ENCODE assay signal across 7 mouse cellular contexts in genomic region chr1:192726996-192727624, GRCm38 (mm10). TPM values are rescaled to one million over a fixed set of nuclear protein-coding genes. Genes with fewer than 3 reads are reported as not detected.
DNase-seq lines count a peak whose midpoint lies in the region; ATAC-seq and TF ChIP-seq lines count a peak whose summit lies in the region.

No protein-coding gene starts in this region.

- H3K36me3 ChIP-seq in forebrain, embryonic 16.5 days (ENCODE audit: control insufficient read depth, insufficient read depth), result no peaks in the 10 kb centered on the region
- H3K36me3 ChIP-seq in hindbrain, embryonic 13.5 days, result no peaks in the 10 kb centered on the region
- no peaks in the 10 kb centered on the region for H3K36me3 ChIP-seq in small intestine, adult 2 months (ENCODE audit: control insufficient read depth, insufficient read depth, low read length)

- H3K27ac ChIP-seq in forebrain, embryonic 16.5 days (ENCODE audit: low read length), result no peak overlapping the region
- H3K27ac ChIP-seq in hindbrain, embryonic 13.5 days, result no peak overlapping the region
- no peak overlapping the region for H3K27ac ChIP-seq in small intestine, adult 2 months (ENCODE audit: insufficient read depth, low read depth, low read length)

- H3K4me2 ChIP-seq in forebrain, embryonic 16.5 days (ENCODE audit: low read length), result no peak overlapping the region
- H3K4me2 ChIP-seq in hindbrain, embryonic 13.5 days, result no peak overlapping the region

- peak; percentile 37 for DNase-seq in T-cell, adult 2 months (ENCODE audit: low spot score)
- peak; percentile 67 to 74 for DNase-seq in cerebellum, adult 18-20 months
- peak; percentile 42 to 58 for DNase-seq in left cerebral cortex, postnatal 14 days (ENCODE audit: low spot score in 2 of 2)

- WGBS in forebrain, embryonic 16.5 days, result 61% methylated on average over 11 of the region's 11 CpGs
- 50% methylated on average over 11 of the region's 11 CpGs for WGBS in hindbrain, embryonic 13.5 days
- WGBS in small intestine, adult 2 months, result 54% methylated on average over 11 of the region's 11 CpGs

- ATAC-seq in forebrain, embryonic 16.5 days, result peak; percentile 76
- peak; percentile 84 for ATAC-seq in hindbrain, embryonic 13.5 days (ENCODE audit: low FRiP score)
- peak; percentile 90 for ATAC-seq in megakaryocyte-erythroid progenitor cell, adult 5-6 weeks (replicated peaks; ENCODE audit: low FRiP score, low TSS enrichment, poor library complexity, severe bottlenecking)

- no peaks in the 10 kb centered on the region for H3K27me3 ChIP-seq in forebrain, embryonic 16.5 days (replicated peaks; ENCODE audit: control insufficient read depth, insufficient read depth, low read length)
- no peaks in the 10 kb centered on the region for H3K27me3 ChIP-seq in hindbrain, embryonic 13.5 days
- no peaks in the 10 kb centered on the region for H3K27me3 ChIP-seq in small intestine, adult 2 months (ENCODE audit: control insufficient read depth, insufficient read depth, low read length)

- no peak overlapping the region for H3K4me3 ChIP-seq in forebrain, embryonic 16.5 days (replicated peaks; ENCODE audit: low read length)
- no peak overlapping the region for H3K4me3 ChIP-seq in hindbrain, embryonic 13.5 days
- no peak overlapping the region for H3K4me3 ChIP-seq in small intestine, adult 2 months (ENCODE audit: low read depth, low read length)

- no peak for TF ChIP-seq POLR2A in small intestine, adult 2 months (IDR thresholded peaks at IDR 0.05; ENCODE audit: low read depth, low read length)

- no peaks in the 10 kb centered on the region; the same call in 1 of the 2 replicates for H3K4me1 ChIP-seq in forebrain, embryonic 16.5 days (replicated peaks; ENCODE audit: control insufficient read depth, insufficient read depth, low read length)
- no peaks in the 10 kb centered on the region for H3K4me1 ChIP-seq in hindbrain, embryonic 13.5 days (replicated peaks)
- no peaks in the 10 kb centered on the region for H3K4me1 ChIP-seq in small intestine, adult 2 months (ENCODE audit: control insufficient read depth, insufficient read depth, insufficient read length, low read length)

- no peak overlapping the region for H3K9ac ChIP-seq in forebrain, embryonic 16.5 days (replicated peaks; ENCODE audit: low read depth, low read length)
- H3K9ac ChIP-seq in hindbrain, embryonic 13.5 days, result no peak overlapping the region

- peak; percentile 85; the same call in 1 of the 2 replicates for TF ChIP-seq CTCF in small intestine, adult 2 months (IDR thresholded peaks at IDR 0.05; ENCODE audit: extremely low read depth, insufficient read length, insufficient replicate concordance, low read depth, low read length)

- H3K9me3 ChIP-seq in forebrain, embryonic 16.5 days (ENCODE audit: control insufficient read depth, low read length), result no peaks in the 10 kb centered on the region
- H3K9me3 ChIP-seq in hindbrain, embryonic 13.5 days, result no peaks in the 10 kb centered on the region

- intact Hi-C loops in left cerebral cortex, postnatal 14 days (cut with DNase I), result loop anchor here (2.0 kb wide), 1 partner anchor 184 kb away; no protein-coding TSS in a partner anchor

RNA-seq across cellular contexts. Expression of gene Hhat, which starts 43.9 kb away (rescaled TPM):
- 3.6 and 4.2 TPM in 2 replicates for polyA plus RNA-seq in forebrain, embryonic 16.5 days (2015; fragmentation: Nextera tagmentation; extraction: Ambion mirVana)
- 3.6 and 4.6 TPM in 2 replicates for polyA plus RNA-seq in hindbrain, embryonic 13.5 days (2015; fragmentation: Nextera tagmentation; extraction: Ambion mirVana)
- 1 to 10 TPM; 1.2 to 1.8 TPM for total RNA-seq in left cerebral cortex, postnatal 14 days (2021)
- 1.8 and 8.0 TPM in 2 replicates for total RNA-seq in megakaryocyte-erythroid progenitor cell, adult 5-6 weeks (2014; fragmentation: Nextera tagmentation)
- total RNA-seq in megakaryocyte-erythroid progenitor cell, adult 5-6 weeks (2017), result 0.80 and 1.1 TPM in 2 replicates
- 1.9 and 3.1 TPM in 2 replicates for polyA plus RNA-seq in small intestine, adult 2 months (2012; rRNA removed)
